Mouse (Mus musculus) heart, adult 11 months (tissue): ENCODE results near the gene Rpl3l.
"Not testable (repeated sequence)": the region's sequence is repeated elsewhere in the genome, so short reads cannot be mapped to it uniquely, and the experiment has no call there.

ENCODE experiments used
- DNase-seq: peaks from one replicate; pipeline ENCODE4 v3.0.0; 2022

Rpl3l gene

DNA sequence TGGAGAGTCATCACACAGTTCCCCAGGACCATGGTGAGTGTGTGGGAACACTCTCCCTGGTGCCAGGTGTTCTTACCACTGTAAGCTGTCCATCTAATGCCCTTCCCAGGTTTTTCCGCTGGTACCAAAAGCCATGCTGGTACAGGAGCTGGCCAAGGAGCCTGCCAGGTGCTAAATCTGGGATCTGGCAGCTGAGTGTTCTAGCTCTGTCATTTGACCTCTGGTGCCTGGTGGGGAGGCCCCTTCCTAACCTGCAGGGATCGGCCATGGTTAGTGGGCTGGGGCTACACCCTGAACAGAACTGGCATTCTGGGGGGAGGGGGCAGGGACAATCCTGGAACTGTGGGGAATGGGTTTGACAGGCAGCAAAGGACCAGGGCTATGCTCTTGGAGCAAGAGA is at the start of gene Rpl3l:
TSS of gene Rpl3l (plus strand) at position 203 of the 400 bp plus-strand sequence.
- DNase-seq, result peak; percentile 98

- DNase-seq, result peak; percentile 92
Measured at GRCm38 (mm10) chr17:24686514-24686913, 41.1 kb upstream of the Rpl3l start.

GRCm38 (mm10) chr17:24687146-24687595 is 40.4 kb upstream of the Rpl3l start:
- peak; percentile 96 for DNase-seq

- peak; percentile 79 for DNase-seq
Measured at GRCm38 (mm10) chr17:24687599-24687998, 40.0 kb upstream of the Rpl3l start.

DNA sequence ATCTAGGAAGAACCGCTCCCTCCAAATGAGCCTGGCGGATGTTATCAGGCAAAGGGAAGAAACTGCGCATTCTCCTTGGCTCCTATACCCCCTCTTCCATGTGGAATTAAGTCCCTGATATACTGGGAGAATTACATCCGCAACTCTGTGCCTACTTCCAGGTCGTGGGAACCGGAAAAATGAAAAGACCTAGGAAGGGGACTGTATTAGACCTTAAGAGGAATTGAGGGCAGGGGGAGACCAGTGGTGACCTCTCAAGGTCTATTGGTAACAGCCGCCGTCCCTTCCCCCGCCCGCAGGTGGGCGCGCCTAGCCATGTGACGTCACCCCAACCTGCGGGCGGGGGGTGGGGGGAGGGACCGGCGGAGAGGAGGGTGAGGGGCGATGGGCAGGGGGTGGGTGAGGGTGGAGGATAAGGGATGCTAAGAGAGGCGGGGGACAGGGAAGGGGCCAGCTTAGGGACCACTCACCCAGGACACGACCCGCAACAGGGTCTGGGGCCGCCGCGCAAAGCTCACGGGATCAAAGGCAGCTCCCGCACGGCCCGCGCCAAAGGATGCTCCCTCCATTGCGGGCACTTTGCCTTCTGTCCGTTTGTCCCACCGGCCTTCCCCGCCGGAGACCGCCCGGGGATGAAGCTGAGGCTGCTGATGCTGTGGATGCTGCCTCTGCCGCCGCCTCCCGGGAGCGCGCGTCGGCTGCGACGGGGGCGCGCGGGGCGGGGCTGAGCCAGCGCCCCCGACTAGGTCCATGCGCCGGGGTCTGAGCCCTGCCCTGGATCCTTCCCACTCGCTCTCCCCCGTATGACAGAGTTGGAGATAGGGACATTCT is 38.2 kb upstream of the Rpl3l start, which contains the start of gene Syngr3:
TSS of gene Syngr3 (minus strand) at position 705 of the 831 bp plus-strand sequence.
- DNase-seq, result peak; percentile 87

- peak; percentile 87 for DNase-seq
Measured at GRCm38 (mm10) chr17:24692385-24692784, 35.2 kb upstream of the Rpl3l start.

- no peak for DNase-seq
Measured at GRCm38 (mm10) chr17:24695326-24696010, 32.2 kb upstream of the Rpl3l start.

- DNase-seq, result peak; percentile 99
Measured at GRCm38 (mm10) chr17:24696011-24696697, 31.5 kb upstream of the Rpl3l start, which contains the start of the genes Gfer and Noxo1. Gene Gfer, minus strand, starts transcription at chr17:24696156. Gene Noxo1, plus strand, starts transcription at chr17:24696234.

DNA sequence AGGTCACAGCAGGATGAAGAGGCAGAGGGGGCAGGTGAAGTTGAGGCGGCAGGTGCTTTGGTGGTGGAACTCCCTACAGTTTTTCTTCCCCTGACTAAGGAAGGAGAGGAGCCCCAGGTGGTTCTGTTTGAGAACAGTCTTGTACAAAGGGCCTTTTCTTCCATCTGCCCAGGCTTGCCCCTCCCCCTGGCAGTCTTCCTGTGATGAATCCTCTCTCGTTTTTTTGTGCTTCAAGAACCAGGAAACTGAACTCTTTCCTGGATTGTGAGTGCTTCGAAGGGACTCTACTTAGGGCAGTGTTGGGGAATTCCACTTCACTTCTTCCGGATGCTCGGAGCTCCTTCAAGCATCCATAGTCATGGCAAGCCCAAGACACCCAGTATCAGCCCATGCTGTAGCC is 29.6 kb upstream of the Rpl3l start:
- DNase-seq, result peak; percentile 89

- DNase-seq, result peak; percentile 90
Measured at GRCm38 (mm10) chr17:24698715-24699114, 28.9 kb upstream of the Rpl3l start.

DNA sequence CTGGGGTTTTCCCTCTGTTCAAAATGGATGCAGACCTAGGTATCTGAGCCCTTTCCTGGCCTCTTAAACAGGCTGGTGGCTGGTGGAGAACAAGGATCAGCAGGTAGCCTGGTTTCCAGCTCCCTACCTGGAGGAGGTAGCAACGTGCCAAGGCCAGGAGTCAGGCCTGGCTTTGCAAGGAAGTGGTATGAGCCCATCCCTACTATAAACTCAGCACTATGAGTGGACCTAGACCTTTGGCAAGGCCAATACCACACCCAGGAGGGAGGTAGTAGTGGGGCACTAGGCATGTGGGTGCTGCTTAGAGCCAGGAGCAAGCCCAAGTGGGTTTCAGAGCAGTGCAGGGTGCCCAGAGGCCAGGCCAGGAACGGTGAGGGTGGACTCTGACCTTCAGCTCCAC is 28.1 kb upstream of the Rpl3l start:
- peak; percentile 81 for DNase-seq

DNA sequence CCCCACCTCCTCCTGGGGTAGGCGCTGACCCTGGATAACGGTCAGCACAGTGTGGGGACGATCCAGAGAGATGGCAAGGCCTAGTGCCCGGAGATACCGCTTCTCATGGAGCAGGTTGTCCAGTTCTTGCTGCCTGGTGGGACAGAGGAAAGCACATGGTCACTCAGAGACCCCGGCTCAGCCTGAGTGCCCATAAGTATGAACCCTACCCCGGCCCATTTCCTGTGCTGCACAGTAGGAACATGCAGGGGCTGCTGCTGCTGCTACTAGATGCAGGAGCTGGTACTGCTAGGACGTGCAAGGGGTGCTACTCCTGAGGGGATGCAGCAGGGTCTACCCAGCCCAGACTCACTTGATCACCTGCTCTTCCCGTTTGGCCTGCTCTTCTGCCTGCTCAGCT is 26.4 kb upstream of the Rpl3l start:
- peak; percentile 91 for DNase-seq

DNA sequence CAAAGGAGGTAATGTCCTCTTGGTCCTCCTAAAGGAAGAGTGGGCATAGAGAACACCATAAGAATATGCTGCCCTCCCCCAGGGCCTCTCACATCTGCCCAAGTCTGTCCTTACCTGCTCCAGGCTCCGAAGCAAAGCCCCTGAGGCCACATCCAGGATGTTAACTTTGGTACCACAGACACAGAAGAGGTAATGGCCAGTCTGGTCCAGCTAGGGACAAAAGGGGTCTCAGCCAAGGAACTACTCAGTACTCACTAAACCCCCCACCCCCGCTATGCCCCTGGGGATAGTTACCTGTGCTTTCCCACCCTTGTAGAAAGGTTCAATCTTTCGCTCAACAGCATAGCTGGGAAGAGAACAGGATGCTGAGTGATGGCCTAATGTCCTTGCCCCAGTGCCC is 21.8 kb upstream of the Rpl3l start:
- peak; percentile 92 for DNase-seq

DNA sequence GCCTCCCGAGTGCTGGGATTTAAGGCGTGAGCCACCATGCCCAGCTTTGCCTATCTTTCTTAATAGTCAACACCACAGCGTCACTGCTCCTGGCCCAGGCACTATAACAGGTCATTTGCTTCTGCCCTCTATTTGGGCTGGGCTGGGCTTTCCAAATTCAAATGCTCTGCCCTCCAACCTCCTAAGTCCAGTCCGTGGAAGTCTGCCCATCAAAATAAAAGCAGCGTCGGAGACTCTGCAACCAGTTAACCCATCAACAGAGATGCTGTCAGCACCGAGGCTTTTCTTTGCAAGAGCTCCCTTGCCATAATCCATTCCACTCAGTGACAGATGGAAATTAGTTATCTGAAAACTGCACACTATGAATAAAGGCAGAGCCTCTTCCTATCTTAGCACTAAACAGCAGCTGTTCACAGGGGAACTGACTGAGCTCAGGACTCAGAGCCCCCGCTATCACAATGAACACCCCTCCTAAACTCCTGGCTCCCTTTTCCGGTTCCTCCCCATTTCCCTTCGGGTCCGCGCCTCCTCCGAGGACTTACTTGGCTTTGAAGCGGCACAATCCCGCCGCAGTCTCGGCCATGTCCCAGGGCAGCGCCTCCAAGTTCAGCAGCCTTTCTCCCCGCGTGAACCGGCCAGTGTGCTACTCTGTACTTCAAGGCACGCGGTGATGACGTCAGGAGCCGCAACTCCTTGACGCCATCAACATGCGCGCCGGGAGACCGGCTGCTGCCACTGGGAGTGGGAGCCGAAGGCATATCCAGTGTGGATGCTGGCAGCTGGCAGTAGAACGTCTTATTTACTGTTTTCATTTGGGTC is 20.4 kb upstream of the Rpl3l start, which contains the start of gene Tbl3:
TSS of gene Tbl3 (minus strand) at position 679 of the 819 bp plus-strand sequence.
- DNase-seq, result peak; percentile 99

DNA sequence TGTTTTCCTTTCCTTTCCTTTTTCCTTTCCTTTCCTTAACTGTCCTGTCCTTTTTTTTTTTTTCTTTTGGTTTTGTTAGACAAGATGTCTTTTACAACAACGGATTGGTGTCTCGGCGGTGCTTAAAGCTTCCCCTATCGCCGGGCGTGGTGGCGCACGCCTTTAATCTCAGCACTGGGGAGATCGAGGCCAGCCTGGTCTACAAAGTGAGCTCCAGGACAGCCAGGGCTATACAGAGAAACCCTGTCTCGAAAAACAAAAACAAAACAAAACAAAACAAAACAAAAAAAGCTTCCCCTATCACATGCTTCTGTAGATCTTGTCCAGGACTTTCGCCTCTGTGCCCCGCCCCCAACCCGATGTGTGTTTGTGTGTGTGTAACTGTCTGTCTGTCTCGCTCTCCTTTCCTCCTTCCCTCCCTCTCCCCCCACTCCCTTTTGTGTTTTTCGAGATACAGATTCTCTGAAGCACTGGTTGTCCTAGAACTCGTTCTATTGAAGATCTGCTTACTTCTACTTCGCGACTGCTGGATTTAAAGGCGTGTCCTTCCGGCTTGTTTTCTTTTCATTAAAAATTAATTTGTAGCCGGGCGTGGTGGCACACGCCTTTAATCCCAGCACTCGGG is 19.7 kb upstream of the Rpl3l start:
- peak; percentile 88 for DNase-seq

DNA sequence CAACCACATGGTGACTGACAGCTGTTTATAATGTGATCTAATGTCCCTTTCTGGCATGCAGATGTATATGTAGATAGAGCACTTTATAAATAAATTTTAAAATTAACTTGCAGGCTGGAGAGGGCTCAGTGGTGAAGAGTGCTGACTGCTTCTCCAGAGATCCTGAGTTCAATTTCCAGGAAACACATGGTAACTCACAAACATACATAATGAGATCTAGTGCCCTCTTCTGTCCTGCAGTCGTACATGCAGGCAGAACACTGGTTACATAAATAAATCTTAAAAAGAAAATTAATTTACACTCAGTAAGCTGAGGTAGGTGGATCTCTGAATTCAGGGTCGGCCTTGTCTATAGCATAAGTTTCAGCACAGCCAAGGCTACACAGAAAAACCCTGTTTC is 19.0 kb upstream of the Rpl3l start:
- no peak for DNase-seq

DNA sequence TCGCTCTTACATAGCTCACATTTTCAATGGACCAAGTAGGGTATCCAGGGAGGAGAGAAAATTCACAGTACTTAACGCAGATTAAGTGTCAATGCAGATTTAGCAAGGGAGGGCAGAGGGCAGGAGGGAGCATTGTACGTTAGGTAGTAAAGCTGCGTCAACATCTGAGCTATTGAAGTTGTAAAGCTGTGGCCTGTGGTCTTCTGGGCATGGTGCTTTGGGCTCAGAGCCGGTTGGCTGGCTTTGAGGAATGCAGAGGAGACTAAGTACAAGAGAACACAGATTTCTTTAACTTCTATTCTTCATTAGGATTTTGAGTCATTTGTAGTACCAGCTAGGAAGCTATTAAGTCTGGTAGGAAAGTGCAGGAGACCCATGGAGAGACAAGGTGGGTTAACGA is 12.1 kb upstream of the Rpl3l start:
- no peak for DNase-seq

DNA sequence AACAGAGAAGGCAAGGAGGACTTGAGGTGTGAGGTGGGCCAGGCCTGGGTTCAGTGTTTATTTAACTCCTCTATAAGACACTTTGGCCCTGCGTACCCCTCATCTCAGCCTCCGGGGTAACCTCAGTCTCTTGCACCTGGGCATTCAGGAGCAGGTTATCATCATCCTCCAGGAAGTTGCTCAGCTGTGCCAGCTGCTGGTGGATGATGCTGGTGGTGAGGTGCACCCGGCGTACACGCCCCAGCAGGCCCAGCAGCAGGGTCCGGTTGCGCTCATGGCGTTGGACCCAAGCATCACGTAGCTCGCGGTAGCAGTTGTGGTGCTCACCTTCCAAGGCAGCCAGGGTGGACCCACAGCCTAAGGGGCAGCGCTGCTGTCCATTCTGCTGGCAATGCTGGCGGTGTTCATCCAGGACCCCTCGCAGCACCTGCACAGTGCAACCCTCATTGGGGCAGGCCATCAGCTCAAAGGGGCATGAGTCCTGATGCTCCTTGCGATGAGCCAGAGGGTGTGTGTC is 11.4 kb upstream of the Rpl3l start:
- peak; percentile 87 for DNase-seq

DNA sequence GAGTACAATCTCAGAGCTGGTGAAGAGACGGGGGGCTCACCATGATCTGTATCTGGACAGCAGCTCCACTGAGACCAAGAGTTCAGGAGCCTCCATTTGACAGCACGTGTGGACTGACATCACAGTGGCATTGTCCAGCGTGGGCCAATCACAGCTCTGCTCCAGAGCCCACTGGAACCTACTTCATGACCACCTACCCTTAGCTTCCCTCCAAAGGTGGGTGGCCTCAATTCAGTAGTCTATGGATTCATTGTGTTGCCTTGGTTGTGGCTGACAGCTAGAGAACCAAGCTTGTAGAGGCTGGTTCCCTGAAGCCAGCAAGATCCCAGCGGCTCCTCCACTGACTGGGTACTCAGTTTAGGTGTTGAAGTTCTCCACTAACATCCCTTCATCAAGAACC is 9.7 kb upstream of the Rpl3l start, which contains the start of the genes Rnf151 and Rps2:
TSS of gene Rnf151 (minus strand) at position 121 of the 400 bp plus-strand sequence.
TSS of gene Rps2 (plus strand) at position 174 of the 400 bp plus-strand sequence.
- DNase-seq, result peak; percentile 89

GRCm38 (mm10) chr17:24718938-24719337 is 8.7 kb upstream of the Rpl3l start:
- not testable (repeated sequence) for DNase-seq
